Mouse (Mus musculus) brain, embryonic 18.5 days (tissue): ENCODE results near the gene Tbc1d13.
A peak's percentile ranks its signal among the peaks of the same experiment; 100 is the strongest.
"Not testable (repeated sequence)": the region's sequence is repeated elsewhere in the genome, so short reads cannot be mapped to it uniquely, and the experiment has no call there.

ENCODE experiments used
- DNase-seq: peaks from one replicate; pipeline ENCODE4 v3.0.0-alpha.2; 2012; ENCODE audit warnings: low read depth, low spot score

Gene Tbc1d13

DNA sequence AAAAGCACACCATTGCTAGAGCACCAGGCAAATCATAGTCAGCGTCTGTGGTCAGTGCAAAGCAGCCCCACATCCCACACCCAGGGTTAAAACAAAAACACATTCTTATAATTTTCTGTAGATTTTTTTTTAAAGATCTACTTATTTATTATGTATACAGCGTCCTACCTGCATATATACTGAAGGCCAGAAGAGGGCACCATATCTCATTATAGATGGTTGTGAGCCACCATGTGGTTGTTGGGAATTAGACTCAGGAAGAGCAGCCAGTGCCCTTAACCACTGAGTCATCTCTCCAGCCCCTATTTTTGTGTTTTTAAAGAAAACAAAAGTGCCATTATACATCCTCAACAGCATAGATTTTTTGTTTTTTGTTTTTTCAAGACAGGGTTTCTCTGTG, 4.8 kb upstream of the Tbc1d13 start:
- DNase-seq: no peak

GRCm38 (mm10) chr2:30130156-30130555, 3.4 kb upstream of the Tbc1d13 start:
- DNase-seq: no peak

GRCm38 (mm10) chr2:30131240-30131639, 2.3 kb upstream of the Tbc1d13 start:
- not testable (repeated sequence) for DNase-seq

DNA sequence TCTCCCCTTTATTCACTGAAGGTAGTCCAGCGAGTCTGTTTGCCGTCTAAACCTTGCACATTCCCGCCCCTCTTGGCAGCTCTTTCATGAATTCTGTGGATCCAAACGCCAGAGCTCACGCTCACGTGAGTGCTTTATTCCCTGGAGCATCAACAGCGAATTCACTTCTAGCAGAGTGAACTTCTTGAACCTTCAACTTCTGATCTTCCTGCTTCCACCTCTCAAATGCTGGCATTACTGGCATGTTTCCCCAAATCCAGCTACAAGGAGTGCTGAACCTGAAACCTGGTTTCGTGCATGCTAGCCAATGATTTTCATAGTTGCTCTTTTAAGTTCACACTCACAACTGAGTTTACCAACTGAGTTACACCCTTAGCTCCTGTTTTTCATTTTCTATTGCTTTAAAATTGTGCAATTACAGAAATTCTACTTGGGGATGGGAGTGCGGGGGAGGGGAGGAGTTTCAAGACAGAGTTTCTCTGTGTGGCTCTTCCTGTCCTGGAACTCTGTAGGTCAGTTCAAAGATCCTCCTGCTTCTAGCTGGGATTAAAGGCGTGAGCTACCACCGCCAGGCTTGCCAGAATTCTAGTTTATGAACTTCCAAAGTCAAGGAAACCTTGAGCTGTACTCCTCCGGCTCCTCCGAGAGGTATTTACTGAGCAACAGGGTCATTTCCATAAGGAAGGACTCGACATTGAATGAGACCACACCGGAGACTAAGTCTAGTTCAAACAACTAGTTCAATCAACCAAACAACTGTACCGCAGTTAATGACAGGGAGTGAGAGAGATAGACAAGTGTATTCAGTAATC, 539 bp upstream of the Tbc1d13 start:
- no peak for DNase-seq

GRCm38 (mm10) chr2:30134378-30134711, 799 bp downstream of the Tbc1d13 start:
- DNase-seq: no peak

DNA sequence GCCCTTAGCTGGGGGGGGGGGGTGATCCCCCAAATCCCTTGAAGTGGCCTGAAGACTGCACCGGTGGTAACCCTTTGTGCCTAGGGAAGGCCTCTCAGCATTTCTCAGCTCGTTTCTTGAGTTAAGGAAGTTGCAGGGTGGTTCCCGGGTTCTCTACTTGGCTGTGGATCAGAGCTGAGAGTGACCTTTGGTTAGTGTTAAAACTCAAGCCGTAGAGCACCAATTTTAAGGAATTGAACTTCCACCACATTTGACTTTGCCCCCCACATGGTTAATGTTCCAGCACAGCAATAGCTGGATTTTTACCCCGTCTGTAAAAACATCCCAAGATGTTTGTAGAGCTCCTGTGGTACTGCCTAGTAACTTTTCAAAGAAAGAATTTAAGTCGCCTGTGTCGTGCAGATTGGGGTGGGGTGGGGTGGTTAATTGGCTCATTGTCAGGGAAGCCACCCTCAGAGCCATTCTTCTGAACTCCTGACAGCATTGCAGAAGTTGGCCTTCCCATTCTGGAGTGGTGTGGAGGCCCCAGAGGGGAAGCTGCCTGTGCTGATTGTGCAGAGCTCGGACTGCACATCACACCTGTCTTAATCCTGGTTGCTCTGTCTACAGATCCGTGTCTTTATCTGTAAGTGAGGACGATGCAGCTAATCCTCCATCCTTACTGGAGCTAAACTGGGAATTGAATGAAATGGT, 1.5 kb downstream of the Tbc1d13 start:
- DNase-seq: no peak

- no peak for DNase-seq
Observed at GRCm38 (mm10) chr2:30136458-30136857, 2.9 kb downstream of the Tbc1d13 start.

DNA sequence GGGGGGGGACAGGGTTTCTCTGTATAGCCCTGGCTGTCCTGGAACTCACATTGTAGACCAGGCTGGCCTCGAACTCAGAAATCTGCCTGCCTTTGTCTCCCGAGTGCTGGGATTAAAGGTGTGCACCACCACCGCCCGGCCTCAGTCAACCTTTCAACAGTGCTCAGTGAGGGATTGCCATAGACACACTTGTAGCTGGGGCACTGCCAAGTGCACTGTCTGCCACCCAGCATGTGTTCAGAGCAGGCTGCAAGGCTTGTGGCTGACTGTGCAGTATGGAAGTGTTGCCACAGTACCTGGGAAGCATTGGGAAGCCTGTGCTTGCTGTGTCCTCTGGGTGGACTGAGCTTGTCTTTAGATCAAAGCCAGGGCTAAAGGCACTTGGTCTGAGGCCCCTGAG, 6.5 kb downstream of the Tbc1d13 start:
- not testable (repeated sequence) for DNase-seq

DNA sequence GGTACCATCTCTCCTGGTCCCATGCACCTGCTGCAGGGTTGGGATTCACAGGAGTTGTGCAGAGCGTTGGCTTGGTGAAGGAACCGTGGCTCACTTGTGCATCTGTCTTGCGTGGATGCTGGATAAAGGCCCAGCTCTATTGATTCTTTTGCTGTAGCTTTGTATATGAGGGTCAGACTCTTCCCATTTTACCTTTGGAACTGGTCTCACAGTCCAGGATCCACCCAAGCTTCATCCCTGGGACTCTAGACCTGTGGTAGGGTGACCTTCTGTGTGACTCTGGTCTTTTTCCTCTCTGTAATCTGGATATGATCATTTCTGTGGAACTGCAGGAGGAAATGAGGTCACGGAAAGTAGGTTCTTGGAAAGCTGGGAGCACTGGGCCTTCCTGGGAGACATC, 10.9 kb downstream of the Tbc1d13 start:
- no peak for DNase-seq

DNA sequence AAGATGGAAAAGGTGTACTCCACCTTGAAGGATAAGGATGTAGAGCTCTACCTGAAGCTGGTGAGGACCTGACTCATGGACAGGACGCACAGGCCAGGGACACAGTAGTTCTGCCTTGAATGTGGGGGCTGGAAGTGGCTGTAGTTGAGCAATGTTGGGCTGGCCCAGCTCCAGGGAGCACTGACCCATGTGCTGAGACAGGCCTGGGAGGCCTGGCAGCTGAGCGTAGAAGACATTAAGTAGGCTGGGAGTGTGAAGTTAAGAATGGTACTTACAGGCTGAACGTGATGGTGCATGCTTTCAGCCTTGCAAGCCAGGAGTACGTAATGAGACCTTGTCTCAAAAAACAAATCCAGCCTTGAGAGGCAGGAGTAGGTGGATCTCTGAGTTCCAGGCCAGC, 13.9 kb downstream of the Tbc1d13 start:
- DNase-seq: no peak

DNA sequence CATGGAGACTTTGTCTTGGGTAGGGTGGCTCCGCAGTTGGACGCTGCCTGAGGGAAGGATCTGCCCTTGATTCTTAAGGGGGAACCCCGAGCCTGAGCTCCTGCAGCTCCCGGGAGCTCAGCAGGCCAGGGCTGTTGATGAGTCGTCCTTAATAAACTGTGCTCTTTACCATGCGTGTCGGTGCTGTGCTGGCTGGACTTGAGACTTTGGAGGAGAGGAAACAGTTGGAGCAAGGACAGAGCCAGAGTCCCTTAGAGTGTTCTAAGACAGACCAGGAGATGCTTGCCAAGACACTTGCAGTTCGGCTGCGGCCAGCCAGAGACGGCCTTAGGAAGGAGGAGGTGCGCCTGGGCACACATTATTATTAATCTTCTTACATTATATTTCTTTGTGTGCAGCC, 18.3 kb downstream of the Tbc1d13 start:
- DNase-seq: no peak

DNA sequence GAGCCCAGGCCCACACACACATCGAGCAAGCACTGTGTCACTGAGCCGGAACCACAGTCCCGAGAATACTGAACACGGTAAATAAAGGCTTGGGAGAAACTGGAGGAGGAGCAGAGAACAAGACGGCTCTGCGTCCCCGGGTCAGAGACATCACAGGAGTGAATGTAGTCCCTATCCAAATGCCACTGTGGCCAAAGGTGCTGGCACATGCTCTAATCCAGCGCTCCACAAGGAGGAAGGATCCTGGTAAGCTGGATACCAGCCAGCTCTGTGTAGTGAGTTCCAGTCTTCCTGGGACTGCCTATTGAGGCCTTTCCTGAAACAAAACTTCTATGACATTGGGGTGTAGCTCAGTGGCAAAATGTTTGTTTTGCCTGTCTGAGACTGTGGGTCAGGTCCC, 19.1 kb downstream of the Tbc1d13 start:
- no peak for DNase-seq

GRCm38 (mm10) chr2:30159871-30160270, 26.3 kb downstream of the Tbc1d13 start:
- not testable (repeated sequence) for DNase-seq

DNA sequence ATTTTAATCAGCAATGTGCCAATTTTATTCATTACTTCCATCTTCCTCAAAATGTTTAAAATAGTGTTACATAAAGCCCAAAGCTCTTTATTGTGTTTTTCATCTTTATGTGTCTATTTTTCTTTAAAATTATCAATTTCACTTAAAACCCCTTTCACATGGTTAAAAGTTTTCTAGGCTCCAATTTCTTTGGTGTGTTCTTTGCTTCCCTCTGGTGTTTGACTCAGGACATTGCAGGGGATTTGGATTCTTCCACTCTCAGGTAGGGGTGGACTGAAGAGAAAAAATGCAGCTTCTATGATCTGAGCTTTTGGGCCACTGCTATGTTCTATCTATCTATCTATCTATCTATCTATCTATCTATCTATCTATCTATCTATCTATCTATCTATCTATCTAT, 28.3 kb downstream of the Tbc1d13 start:
- DNase-seq: no peak

DNA sequence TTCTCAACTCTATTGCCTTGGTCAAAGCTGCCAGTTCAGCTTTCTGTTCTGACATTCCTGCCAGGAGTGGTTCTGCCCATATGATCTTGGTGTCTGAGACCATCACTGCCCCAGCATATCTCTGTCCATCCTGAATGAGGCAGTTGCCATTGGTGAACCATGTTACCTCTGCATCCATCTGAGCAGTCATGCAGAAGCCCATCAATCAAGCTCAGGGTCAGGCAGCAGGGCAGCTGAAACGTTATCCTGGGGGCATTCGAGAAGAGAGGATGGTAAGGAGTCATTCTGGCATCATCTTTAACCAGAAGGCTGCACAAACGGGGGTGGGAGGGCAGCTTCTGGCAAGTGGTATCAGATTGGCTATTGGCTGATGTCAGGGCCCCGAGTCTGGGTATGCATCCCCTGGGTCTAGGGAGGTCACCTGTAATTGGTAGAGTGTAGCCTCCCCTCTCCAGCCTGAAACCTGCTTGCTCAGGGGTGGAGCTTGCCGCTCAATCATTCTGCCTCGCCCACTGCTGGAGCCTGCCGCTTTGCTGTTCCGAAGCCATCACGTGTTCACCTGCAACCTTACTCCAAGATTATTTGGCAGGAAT, 30.9 kb downstream of the Tbc1d13 start:
- DNase-seq: no peak

DNA sequence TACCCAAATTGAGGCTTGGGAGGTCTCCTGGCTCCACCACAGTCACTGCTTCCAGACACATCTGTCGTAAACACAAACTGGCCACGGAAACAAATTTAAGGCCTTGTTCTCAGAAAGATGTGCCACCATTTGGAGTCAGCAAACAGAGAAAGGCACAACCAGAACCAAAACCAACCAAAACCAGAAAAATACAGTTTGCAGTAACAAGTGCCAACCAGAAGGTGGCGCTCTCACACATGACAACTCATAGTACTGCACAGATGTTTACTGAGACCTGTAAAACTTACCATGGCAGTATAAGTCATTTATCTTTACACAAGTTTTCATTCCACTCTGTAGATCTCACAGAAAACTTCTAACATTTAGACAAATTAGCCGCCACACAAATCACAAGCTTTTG, 33.1 kb downstream of the Tbc1d13 start:
- DNase-seq: no peak

DNA sequence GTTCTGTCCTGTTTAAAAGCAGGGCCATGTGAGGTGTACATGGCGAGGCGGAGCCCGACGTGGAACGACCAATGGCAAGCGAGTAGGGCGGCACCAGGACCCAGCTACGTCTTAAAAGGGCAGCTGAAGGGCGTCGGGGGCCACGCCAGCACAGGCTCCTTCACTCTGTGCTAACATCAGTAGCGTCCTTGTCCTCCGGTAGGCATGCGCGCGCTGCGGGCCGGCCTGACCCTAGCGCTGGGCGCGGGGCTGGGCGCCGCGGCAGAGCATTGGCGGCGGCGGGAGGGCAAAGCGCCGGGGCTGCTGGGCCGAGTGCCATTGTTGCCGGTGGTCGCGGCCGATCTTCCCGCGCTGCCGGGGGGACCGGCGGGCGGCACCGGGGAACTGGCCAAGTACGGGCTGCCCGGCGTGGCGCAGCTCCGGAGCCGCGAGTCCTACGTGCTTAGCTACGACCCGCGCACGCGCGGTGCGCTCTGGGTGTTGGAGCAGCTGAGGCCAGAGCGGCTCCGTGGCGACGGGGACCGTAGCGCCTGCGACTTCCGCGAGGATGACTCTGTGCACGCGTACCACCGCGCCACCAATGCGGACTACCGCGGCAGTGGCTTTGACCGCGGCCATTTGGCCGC, 37.9 kb downstream of the Tbc1d13 start, which contains the start of gene Endog:
Endog (plus strand) TSS at position 123 of the 626 bp plus-strand sequence.
- peak; percentile 64 for DNase-seq

GRCm38 (mm10) chr2:30171997-30172382, 38.4 kb downstream of the Tbc1d13 start:
- DNase-seq: no peak

DNA sequence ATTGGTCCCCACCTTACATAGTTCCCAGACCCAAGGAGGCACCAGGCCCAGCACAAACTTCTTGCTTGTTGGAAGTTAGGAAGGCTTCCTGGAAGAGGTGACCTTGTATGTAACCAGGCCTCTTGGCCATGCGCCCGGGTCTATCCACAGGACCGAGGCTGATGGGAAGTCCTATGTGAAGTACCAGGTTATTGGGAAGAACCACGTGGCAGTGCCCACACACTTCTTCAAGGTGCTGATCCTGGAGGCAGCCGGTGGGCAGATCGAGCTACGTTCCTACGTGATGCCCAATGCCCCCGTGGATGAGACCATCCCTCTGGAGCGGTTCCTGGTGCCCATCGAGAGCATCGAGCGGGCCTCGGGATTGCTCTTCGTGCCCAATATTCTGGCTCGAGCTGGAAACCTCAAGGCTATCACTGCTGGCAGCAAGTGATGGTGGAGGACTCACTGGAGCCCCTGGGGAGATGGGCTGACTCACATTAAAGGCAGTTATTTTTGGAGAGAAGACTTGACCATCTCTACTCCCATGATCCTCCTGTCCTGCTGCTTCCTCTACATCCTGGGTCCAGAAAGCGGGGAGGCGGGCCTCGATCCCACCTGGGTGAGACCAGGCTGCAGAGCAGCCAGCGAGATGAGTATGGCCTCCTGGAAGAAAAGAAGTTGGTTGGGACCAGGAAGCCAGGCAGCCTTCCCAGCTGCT, 40.1 kb downstream of the Tbc1d13 start:
- no peak for DNase-seq

DNA sequence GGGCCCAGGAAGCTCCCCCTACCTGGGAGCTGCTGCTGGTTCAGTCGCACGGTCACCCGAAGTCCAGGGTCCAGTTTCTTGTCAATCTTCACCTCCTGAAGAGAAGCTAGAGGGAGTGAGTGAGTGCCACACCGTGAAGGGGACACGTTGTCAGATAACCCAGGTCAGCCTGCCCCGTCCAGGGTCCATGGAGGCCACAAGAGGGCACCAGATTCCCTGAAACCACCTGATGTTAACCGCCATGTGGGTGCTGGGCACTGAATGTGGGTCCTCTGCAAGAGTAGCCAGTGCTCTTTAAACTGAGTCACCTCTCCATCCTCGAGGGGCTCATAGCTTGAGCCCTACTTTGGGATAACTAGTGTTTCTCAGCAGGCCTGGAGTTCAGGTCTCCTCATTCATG, 42.4 kb downstream of the Tbc1d13 start:
- no peak for DNase-seq

GRCm38 (mm10) chr2:30176561-30176960, 43.0 kb downstream of the Tbc1d13 start:
- no peak for DNase-seq
